Mouse (Mus musculus) testis, adult 2 months (tissue): ENCODE results near the gene Birc7.

Source experiments
- CTCF ChIP-seq: fragments of 200-500 bp; IDR thresholded peaks from 2 replicates; pipeline ENCODE4 v1.5.1; 2012; ENCODE audit warnings: low read depth, mild to moderate bottlenecking, inconsistent platforms, low read length, moderate library complexity; ENCODE audit not compliant: control insufficient read depth, insufficient read depth, insufficient replicate concordance
- POLR2A ChIP-seq: fragments of 200-500 bp; IDR thresholded peaks from 2 replicates; pipeline ENCODE4 v1.6.1; 2012; ENCODE audit warnings: low read depth, mild to moderate bottlenecking, inconsistent platforms, low read length, moderate library complexity; ENCODE audit not compliant: control insufficient read depth

- TF ChIP-seq POLR2A = no peak
- no peak for TF ChIP-seq CTCF
Observed at GRCm38 (mm10) chr2:180885270-180885669, 43.6 kb upstream of the Birc7 start.
